Mouse (Mus musculus): ENCODE results near the gene Agt.
A peak's percentile ranks its signal among the peaks of the same experiment; 100 is the strongest.

Gene Agt

GRCm38 (mm10) chr8:124555113-124555750 lies 14.3 kb downstream of the Agt start:
- DNase-seq (ENCODE audit: low read depth, low spot score) = no peak

- no peak for DNase-seq (ENCODE audit: low read depth, low spot score)
These were observed 18.4 kb downstream of the Agt start for GRCm38 (mm10) chr8:124551011-124551661.

- DNase-seq (ENCODE audit: low read depth, low spot score) = no peak
These were observed 21.3 kb downstream of the Agt start for GRCm38 (mm10) chr8:124548187-124548586.

GRCm38 (mm10) chr8:124547269-124547668 lies 22.2 kb downstream of the Agt start:
- no peak for DNase-seq (ENCODE audit: low read depth, low spot score)

DNA sequence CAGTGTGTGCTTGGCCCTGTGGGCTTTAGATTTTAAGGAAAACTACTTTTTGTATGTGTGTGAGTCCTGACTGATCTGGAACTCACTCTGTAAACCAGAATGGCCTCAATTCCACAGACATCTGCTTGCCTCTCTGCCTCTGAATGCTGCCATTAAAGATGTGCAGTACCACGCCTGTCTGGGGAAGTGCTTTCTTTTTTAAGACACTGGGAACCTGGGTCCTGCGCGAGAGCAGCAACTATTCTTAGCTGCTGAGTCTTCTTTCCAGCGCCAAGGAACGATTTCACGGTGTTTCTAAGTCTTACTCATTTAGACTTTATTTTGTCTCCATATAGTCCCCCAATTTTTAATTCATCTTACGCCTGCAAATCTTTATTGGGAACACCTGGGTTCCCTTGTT lies 22.7 kb downstream of the Agt start:
- DNase-seq (ENCODE audit: low read depth, low spot score) = no peak

DNA sequence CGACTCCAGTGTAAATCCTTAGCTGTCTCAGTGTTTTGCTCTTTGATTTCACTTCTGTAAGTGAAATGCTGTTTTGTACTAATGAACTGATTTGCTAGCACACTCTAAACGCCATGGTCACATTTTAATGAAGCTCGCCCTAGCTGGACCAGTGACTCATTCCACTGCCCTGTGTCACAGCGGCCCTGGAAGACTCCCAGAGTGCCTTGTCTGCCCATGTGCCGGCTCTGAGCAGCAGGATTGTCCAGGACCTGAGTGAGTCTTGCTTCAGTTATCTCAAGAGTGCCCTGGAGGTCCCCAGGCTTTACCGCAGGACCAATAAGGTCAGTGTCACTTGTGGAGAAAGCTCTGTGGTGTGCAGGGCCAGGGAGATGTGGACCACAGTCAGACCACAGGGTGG lies 23.1 kb downstream of the Agt start:
- no peak for DNase-seq (ENCODE audit: low read depth, low spot score)

- no peak for DNase-seq (ENCODE audit: low read depth, low spot score)
These were observed 26.2 kb downstream of the Agt start for GRCm38 (mm10) chr8:124543272-124543671.

- DNase-seq (ENCODE audit: low read depth, low spot score) = no peak
These were observed 27.5 kb downstream of the Agt start for GRCm38 (mm10) chr8:124542001-124542400.

DNA sequence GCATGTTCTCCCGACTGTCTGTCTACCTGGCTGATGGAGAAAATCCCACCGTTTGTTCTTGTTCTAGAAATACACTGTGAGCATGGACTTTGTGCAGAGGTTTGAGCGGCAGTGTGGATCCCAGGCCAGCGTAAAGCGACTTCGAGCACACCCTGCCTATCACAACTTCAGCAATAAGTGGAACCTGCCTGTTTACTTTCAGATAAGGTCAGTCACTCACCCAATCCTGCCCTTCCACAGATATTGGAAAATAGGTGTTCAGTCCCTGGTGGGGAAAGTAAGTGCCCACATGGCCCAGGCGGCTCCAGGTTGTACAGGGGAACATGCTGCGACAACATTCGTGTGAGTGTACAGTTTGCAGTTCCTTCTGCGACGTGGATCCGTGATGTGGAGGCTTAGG lies 28.6 kb downstream of the Agt start:
- DNase-seq (ENCODE audit: low read depth, low spot score) = no peak

GRCm38 (mm10) chr8:124535451-124535850 lies 34.1 kb downstream of the Agt start:
- no peak for DNase-seq (ENCODE audit: low read depth, low spot score)

GRCm38 (mm10) chr8:124532626-124533025 lies 36.9 kb downstream of the Agt start:
- no peak for DNase-seq (ENCODE audit: low read depth, low spot score)

GRCm38 (mm10) chr8:124530996-124531395 lies 38.5 kb downstream of the Agt start:
- no peak for DNase-seq (ENCODE audit: low read depth, low spot score)

- no peak for DNase-seq (ENCODE audit: low read depth, low spot score)
These were observed 39.0 kb downstream of the Agt start for GRCm38 (mm10) chr8:124530556-124530955.

- no peak for DNase-seq (ENCODE audit: low read depth, low spot score)
These were observed 39.4 kb downstream of the Agt start for GRCm38 (mm10) chr8:124530076-124530475.

DNA sequence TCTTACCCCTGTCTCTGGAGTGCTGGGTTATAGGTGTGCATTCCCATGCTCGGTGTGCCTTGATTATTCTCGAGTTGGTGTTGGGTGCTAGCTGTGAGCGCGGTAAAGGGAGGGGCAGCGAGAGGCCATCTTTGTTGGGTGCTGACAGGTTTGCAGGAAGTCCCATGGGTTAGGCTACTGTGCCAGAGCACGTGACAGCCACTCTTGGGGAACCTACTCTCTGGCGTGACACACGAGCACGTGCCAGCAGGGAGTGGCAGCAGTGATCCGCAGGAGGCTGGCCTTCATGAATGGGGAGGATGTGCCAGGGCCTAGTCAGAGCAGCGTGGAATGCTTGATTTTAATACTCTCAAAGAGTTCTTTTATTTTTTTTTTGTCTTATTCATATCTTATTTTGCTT lies 43.2 kb downstream of the Agt start:
- DNase-seq (ENCODE audit: low read depth, low spot score) = no peak

DNA sequence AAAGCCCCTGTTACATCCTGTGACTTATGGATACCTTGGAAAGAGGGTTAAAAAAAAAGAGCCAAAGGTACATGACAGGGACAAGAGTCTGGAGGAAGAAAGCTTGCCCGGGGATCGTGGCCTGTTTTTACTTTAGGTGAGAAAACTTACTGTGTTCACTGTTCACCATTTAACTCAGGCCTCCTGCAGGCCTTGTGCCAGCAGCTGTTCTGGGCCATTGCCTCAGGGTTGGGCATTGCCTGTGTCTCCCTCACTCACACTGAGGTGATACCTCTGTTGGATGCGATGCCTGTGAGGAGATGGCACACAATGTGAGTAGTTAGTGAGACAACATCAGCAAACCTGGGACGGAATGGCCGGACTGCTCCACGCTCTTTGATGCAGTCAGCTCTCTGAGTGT lies 47.6 kb downstream of the Agt start:
- no peak for DNase-seq (ENCODE audit: low read depth, low spot score)

- peak; percentile 95 for DNase-seq (ENCODE audit: low read depth, low spot score)
These were observed 49.0 kb downstream of the Agt start, which contains the start of gene Cog2 for GRCm38 (mm10) chr8:124520249-124521080. Cog2 (plus strand) TSS chr8:124520767.

GRCm38 (mm10) chr8:124517142-124517541 lies 52.4 kb downstream of the Agt start:
- no peak for DNase-seq (ENCODE audit: low read depth, low spot score)

- DNase-seq (ENCODE audit: low read depth, low spot score) = no peak
These were observed 53.0 kb downstream of the Agt start for GRCm38 (mm10) chr8:124516525-124516924.

GRCm38 (mm10) chr8:124516039-124516438 lies 53.5 kb downstream of the Agt start:
- DNase-seq (ENCODE audit: low read depth, low spot score) = no peak

DNA sequence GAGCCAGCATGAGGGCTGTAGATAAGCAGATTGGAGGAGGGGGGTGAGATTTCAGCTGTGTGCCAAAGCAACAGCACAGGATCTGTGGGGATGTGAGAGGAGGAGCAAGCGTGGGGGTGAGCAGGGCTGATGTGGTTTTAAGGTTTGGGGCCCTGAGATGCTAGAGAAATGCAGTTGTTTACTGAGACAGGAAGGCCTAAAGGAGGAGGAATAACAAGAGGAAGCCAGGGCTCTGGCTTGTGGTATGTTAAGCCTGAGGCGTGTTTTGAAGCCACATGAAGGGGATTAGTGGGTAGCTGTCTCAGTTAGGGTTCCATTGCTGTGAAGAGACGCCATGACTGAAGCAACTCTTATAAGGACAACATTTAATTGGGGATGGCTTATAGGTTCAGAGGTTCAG lies 60.4 kb downstream of the Agt start:
- DNase-seq (ENCODE audit: low read depth, low spot score) = peak; percentile 81

DNA sequence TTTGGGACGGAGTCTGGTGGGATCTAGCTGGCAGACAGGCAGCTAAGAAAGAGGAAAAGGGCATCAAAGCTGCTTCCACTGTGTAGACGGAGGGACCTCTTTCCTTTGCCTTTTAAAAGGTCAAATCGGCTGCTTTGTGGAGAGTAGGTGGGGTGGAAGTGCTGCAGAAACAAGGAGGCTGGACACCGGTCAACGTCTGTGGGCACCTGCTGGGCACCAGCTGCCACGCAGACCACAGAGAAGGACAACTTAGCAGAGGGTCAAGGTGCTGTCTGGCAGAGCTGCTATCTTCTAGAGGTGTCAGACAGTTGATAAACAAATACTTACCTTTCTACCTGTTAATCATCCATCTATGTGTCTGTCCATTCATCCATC lies 61.2 kb downstream of the Agt start:
- no peak for DNase-seq (ENCODE audit: low read depth, low spot score)

All from CD4-positive helper T cell, adult 2 months (primary cell).